Mouse (Mus musculus) cerebellum, adult 2 months (tissue): Measurements from ENCODE around the gene Carm1. TPM values are rescaled to one million over a fixed set of nuclear protein-coding genes. Genes with fewer than 3 reads are reported as not detected.

Source experiments
- DNase-seq, 2 experiments: peaks; one replicate each; pipeline ENCODE4 v3.0.0; 2021
- H3K27ac ChIP-seq: fragments of 200-500 bp; 2 replicates; pipeline ENCODE4 v1.5.1; 2012; ENCODE audit warnings: low read length, control low read depth, inconsistent platforms; ENCODE audit not compliant: insufficient read depth
- H3K27me3 ChIP-seq: fragments of 200-500 bp; 2 replicates; pipeline ENCODE4 v1.6.1; 2012; ENCODE audit warnings: inconsistent platforms, mild to moderate bottlenecking, low read length, moderate library complexity; ENCODE audit not compliant: control insufficient read depth, insufficient read depth
- H3K4me1 ChIP-seq: fragments of 200-500 bp; 2 replicates; pipeline ENCODE4 v1.6.1; 2011; ENCODE audit warnings: low read length; ENCODE audit not compliant: control insufficient read depth, insufficient read depth
- H3K4me3 ChIP-seq: fragments of 200-500 bp; replicated peaks from 2 replicates; pipeline ENCODE3; 2011; ENCODE audit warnings: mild to moderate bottlenecking, low read depth, low read length, control low read depth; ENCODE audit not compliant: insufficient read depth
- CTCF ChIP-seq: fragments of 200-500 bp; IDR thresholded peaks from 2 replicates; pipeline ENCODE4 v1.5.1; 2011; ENCODE audit warnings: low read depth, mild to moderate bottlenecking, control low read depth, low read length, moderate library complexity, borderline replicate concordance; ENCODE audit not compliant: insufficient read depth
- POLR2A ChIP-seq: fragments of 200-500 bp; IDR thresholded peaks from 2 replicates; pipeline ENCODE4 v1.6.1; 2011; ENCODE audit warnings: low read length, control low read depth, borderline replicate concordance; ENCODE audit not compliant: insufficient read depth
- WGBS: fragments of 180-500 bp; shearing (Covaris S2); methylation state at CpG from one replicate; pipeline ENCODE4 v1.1.7; 2018; 5-methylcytosine and 5-hydroxymethylcytosine counted together
- polyA plus RNA-seq: library from polyadenylated mRNA; depleted of rRNA; stranded (reverse); fragments of >200 nt; gene quantifications from 2 replicates; pipeline ENCODE4 v1.2.3, GENCODE M21; 2012

The Carm1 gene
- polyA plus RNA-seq, 1 experiment, result 51.0 TPM

DNA sequence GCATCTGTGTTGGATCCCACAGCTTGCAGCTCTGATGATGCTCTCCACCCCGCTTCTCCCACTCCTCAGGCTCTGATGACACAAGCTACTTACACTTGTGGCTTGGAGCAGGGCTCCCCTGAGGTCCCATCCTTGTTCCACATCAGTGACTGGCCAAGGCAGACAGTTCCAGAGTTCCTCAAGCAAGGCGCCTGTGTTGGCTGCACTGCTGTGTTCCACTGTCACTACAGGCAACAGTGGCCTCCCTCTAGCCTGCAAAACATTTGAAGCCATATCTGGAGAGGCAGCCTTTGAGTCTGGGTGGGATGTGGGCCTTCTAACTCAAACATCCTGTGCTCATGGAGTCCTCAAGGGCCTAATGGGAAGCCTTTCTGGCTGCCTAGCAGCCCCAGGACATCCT is 10.3 kb downstream of the Carm1 start:
- TF ChIP-seq POLR2A, result no peak
- no peak for TF ChIP-seq CTCF
- Histone ChIP-seq H3K27me3 (no peaks in the 10 kb centered on the region), H3K4me3 (no peak overlapping the region), H3K27ac (no peak overlapping the region), H3K4me1 (peaks cover 5% of the 10 kb centered on the region)
- WGBS, result 46% methylated on average over 2 of the region's 2 CpGs
- no peak for DNase-seq

- no peak overlapping the region for H3K27ac ChIP-seq
- WGBS, result 97% methylated on average over 2 of the region's 2 CpGs
- H3K4me1 ChIP-seq, result peaks cover 5% of the 10 kb centered on the region
- DNase-seq, result no peak
- TF ChIP-seq CTCF, result no peak
- no peak for TF ChIP-seq POLR2A
- H3K4me3 ChIP-seq, result no peak overlapping the region
- no peaks in the 10 kb centered on the region for H3K27me3 ChIP-seq
These were observed 10.9 kb downstream of the Carm1 start for GRCm38 (mm10) chr9:21557556-21557955.

DNA sequence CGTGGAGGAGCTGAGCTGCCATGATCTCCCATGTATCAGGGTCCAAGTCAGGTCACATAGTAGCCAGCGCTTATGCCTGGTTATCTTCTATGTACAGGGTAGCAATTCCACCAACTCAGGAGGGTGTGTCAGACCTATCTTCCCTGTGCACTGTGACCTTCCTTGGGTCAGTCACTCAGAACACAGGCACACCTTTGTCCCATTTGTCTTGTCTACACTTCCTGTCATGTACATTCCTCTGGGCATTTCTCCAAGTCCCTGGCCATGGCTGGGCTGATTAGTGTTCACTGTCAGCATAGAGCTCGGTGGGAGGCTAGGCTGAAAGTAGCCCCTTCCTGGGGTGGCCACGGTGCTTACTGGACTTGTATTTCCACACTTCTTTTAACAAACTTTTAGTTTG is 11.7 kb downstream of the Carm1 start:
- TF ChIP-seq CTCF, result no peak
- no peak for TF ChIP-seq POLR2A
- 40% methylated on average over 4 of the region's 4 CpGs for WGBS
- no peak overlapping the region for H3K27ac ChIP-seq
- no peak for DNase-seq
- peaks cover 5% of the 10 kb centered on the region for H3K4me1 ChIP-seq
- H3K4me3 ChIP-seq, result no peak overlapping the region
- no peaks in the 10 kb centered on the region for H3K27me3 ChIP-seq

- no peak for TF ChIP-seq CTCF
- no peak for TF ChIP-seq POLR2A
- Histone ChIP-seq H3K27me3 (no peaks in the 10 kb centered on the region), H3K4me1 (peaks cover 5% of the 10 kb centered on the region), H3K27ac (no peak overlapping the region), H3K4me3 (no peak overlapping the region)
- DNase-seq, result no peak
- WGBS, result 93% methylated on average over 3 of the region's 3 CpGs
These were observed 12.5 kb downstream of the Carm1 start for GRCm38 (mm10) chr9:21559151-21559550.

DNA sequence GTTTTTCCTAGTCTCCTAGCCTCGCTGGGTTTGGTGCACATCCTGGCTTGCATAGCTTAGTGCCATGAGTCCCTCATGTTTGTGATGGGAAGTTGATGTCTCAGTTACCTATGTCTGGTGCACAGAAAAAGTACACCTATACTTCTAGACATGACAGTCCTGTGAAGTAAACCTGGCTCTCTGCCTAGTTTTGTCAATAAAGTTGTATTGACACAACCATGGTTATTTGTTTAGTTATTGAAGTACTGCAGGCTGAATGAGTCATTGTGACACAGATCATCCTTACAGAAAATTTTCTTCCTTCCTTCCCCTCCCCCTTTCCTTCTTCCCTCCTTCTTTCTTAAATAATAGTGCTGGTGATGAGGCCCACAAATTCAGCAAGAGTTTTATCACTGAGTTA is 17.7 kb downstream of the Carm1 start:
- Histone ChIP-seq H3K27ac (no peak overlapping the region), H3K4me1 (peaks cover 14% of the 10 kb centered on the region), H3K4me3 (no peak overlapping the region), H3K27me3 (no peaks in the 10 kb centered on the region)
- 66% methylated on average over 1 of the region's 1 CpGs for WGBS
- DNase-seq, result no peak
- TF ChIP-seq POLR2A, result no peak
- no peak for TF ChIP-seq CTCF

- no peak for TF ChIP-seq POLR2A
- no peak for TF ChIP-seq CTCF
- Histone ChIP-seq H3K4me1 (peaks cover 14% of the 10 kb centered on the region), H3K4me3 (no peak overlapping the region), H3K27ac (no peak overlapping the region), H3K27me3 (no peaks in the 10 kb centered on the region)
- no peak for DNase-seq
- WGBS, result 51% methylated on average over 4 of the region's 4 CpGs
These were observed 18.4 kb downstream of the Carm1 start for GRCm38 (mm10) chr9:21565004-21565586.

- no peak for DNase-seq
- Histone ChIP-seq H3K27ac (peak overlapping the region; percentile 61; the same call in 1 of the 2 replicates), H3K27me3 (no peaks in the 10 kb centered on the region), H3K4me1 (peaks cover 14% of the 10 kb centered on the region), H3K4me3 (no peak overlapping the region)
- TF ChIP-seq POLR2A (no peak), CTCF (no peak)
- 83% methylated on average over 1 of the region's 1 CpGs for whole genome bisulfite sequencing
These were observed 19.8 kb downstream of the Carm1 start for GRCm38 (mm10) chr9:21566538-21566937.

- no peak for DNase-seq
- H3K27ac ChIP-seq, result 0 out of 2 replicates have a peak overlapping the region, but pooled peaks have one; percentile 34
- peaks cover 14% of the 10 kb centered on the region for H3K4me1 ChIP-seq
- H3K4me3 ChIP-seq, result no peak overlapping the region
- WGBS, result 29% methylated on average over 2 of the region's 2 CpGs
- TF ChIP-seq POLR2A, result no peak
- TF ChIP-seq CTCF, result no peak
- no peaks in the 10 kb centered on the region for H3K27me3 ChIP-seq
These were observed 20.4 kb downstream of the Carm1 start for GRCm38 (mm10) chr9:21567051-21567450.
